Mouse (Mus musculus) layer of hippocampus, postnatal 14 days (tissue): Measurements from ENCODE around the gene Cyp2t4. TPM values are rescaled to one million over a fixed set of nuclear protein-coding genes. Genes with fewer than 3 reads are reported as not detected.

Experiments
- DNase-seq, 2 experiments: peaks; one replicate each; pipeline ENCODE4 v3.0.0; 2021 to 2022; ENCODE audit warnings: low spot score in 2 of 2, mixed read lengths in 1 of 2
- total RNA-seq, 2 experiments: library from RNA; stranded (reverse); gene quantifications; 2 replicates each; pipeline ENCODE4 v1.2.3; 2021

Gene Cyp2t4
- total RNA-seq, 2 experiments from 2014 or later: not detected

- peak; percentile 87 to 92 for DNase-seq
Measured at GRCm38 (mm10) chr7:27159882-27160281, 6.4 kb downstream of the Cyp2t4 start.

DNA sequence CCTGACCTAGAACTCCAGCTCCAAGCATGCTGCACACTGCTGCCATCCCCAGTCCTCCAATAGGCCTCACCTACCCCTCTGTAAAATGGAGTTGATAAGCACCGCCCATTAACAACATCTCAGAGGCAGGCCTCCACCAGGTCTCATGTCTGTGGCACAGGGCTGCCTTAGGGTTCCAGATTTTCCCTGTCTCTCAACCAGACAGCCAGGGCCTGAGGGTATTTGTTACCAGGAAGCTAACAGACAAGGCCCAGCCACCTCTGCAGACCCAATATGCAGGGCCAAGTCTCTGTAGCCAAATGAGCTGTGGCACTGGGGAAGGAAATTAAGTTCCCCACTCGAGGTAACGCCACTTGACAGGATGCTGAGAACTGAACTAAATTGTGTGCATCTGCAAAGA is 7.4 kb downstream of the Cyp2t4 start:
- DNase-seq: no peak

- no peak for DNase-seq
Measured at GRCm38 (mm10) chr7:27161744-27162143, 8.2 kb downstream of the Cyp2t4 start.

DNA sequence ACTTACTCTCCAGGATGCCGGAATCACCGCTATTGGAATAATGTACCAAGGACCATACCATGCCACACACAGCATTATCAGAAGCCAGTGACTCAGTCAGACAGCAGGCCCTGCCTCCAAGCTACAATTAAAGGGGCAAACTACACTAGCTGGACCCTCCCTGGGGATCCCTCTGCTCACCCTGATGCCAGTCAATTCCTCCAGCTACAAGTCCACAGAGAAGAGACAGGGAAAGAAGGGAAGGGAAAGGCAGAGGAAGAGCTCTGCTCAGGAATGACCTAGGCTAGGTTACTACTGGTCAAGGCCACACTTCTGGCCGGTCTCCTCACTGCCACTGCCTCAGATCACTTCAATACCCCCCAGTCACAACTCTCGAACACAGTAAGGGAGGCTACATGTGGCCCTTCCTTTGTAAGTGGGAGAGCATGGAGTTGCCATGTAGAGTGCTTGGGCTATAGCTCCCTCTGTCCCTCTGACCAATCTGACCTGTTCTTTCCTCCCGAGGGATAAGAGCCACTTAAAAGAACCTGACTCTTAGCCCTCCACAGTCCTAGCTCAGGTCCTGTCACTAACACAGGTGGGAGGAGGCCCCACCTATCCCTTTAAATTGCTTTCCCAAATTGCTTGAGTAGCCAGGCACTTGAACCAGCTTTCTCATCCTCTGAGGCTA is 9.4 kb downstream of the Cyp2t4 start:
- DNase-seq: no peak

DNA sequence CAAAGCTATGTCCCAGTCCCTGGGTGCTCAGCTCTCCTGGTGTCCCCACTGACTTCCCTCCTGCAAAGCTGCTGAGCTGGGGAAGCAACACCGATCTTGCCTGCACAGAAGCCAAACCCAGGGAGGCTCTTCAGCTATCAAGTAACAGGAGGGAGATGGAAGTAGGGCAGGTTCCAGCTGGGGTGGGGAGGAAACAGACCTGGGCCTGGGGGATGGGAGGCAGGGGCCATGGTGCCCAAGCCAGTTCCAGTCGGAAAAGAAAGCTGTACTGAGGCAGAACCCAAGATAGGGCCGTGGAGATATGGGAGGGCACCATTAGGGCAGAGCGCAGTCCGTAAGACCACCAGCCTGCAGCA is 9.9 kb downstream of the Cyp2t4 start:
- no peak for DNase-seq

GRCm38 (mm10) chr7:27164112-27164947 is 10.8 kb downstream of the Cyp2t4 start:
- no peak for DNase-seq

- DNase-seq: no peak
Measured at GRCm38 (mm10) chr7:27165007-27165655, 11.6 kb downstream of the Cyp2t4 start.

DNA sequence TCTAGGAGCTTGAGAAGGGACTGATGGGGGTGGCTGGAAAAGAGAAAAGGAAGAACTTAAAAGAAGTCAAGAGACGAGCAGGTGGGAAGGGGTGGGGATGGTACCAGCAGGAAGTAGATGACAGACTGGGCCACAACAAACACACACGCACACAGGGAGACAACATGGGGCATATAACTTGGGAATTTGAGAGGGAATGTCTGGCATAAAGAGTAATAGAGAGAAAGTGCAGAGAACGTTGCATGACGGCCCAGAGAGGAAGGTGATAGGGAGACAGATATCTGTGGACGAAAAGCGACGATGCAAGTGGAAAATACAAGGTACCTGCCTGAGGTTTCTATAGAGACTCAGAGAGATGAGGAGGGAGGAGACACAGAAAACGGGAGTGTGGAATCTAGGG is 12.2 kb downstream of the Cyp2t4 start:
- DNase-seq: no peak

- DNase-seq: peak; percentile 77 to 80
Measured at GRCm38 (mm10) chr7:27166229-27166613, 12.7 kb downstream of the Cyp2t4 start.

DNA sequence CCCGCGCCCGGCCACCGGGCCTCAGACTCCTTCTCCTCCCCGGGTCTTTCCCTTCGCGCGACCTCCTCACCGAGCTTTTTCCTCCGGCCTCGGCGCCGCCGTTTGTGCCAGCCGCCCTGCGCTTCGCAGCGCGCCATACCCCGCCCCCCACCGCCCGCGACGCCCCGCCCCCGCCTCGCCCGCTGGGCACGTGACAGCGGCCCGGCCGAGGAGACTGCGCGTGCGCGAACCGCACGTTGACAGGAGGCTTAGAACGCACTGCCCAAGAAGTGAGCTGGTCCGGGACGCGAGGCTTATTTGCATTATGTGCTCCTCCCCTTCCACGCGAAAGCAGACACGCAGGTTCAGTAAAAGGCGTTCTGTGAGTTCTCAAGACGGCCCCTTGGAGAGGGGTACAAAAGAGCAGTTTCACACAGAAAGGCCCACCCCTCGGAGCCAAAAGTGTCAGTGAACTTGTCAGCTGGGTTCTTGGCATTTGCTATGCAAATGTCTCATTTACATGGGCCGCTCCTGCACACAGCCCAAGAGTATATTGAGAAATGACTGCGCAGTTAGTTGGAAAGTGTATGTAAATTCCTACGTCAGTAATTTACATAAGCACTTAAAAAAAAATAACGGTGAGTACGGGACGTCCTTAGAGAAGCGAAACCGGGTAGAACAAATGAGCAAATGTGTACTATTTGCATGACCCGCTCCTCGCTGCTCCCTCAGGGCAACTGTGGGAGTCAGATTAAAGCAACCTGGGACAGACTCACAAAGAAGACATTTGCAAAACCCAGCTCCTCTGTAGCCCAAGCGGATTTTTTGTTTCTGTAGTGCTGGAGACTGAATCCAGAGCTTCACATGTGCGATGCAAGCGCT is 13.3 kb downstream of the Cyp2t4 start, which contains the start of gene Egln2:
Gene Egln2 (minus strand): TSS at position 189 of the 861 bp plus-strand sequence.
- peak; percentile 93 to 96 for DNase-seq

DNA sequence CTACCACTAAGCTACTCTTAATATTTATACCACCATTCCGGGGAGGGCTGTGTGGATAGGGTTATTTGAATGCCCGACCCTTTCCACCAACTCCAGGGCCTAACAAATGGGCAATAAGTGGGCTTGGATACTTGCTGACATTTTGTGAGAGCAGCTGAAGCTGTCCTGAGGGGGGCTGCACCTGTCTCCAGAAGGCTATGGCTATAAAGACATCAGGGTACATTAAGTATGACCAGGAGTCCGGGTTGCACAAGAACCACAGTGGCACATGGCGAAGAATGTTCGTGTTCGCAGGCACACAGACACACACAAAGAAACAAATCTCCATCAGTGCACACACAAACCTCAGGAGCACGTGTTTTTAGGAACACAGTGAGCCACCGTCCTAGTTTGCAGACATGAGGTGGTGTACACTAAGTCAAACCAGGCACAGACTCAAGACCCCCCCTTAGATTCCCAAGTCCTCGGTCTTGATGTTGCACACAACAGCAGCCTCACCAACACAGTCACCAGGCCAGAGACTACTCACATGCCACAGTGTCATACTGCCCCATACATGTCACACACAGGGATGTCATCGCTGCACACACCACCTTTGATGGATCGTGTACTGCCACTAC is 14.1 kb downstream of the Cyp2t4 start:
- DNase-seq: no peak

GRCm38 (mm10) chr7:27168371-27168770 is 14.9 kb downstream of the Cyp2t4 start:
- no peak for DNase-seq

- DNase-seq: no peak
Measured at GRCm38 (mm10) chr7:27170981-27171380, 17.5 kb downstream of the Cyp2t4 start.

DNA sequence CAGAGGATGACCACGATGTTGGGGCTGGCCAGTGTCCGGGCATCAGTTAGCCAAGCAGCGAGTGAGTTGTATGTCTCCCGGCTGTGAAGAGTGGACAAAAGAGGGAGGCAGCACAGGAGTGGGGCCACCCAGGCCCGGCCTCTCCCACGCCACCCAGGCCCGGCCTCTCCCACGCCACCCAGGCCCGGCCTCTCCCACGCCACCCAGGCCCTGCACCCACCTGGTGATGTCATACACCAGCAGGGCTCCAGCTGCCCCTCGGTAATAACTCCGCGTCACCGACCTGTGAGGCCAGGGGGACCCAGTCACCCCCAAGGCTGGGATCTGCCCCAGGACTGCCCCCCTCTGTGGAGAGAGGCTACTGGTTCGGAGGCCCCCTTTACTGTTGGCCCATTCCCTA is 21.0 kb downstream of the Cyp2t4 start:
- DNase-seq: no peak

DNA sequence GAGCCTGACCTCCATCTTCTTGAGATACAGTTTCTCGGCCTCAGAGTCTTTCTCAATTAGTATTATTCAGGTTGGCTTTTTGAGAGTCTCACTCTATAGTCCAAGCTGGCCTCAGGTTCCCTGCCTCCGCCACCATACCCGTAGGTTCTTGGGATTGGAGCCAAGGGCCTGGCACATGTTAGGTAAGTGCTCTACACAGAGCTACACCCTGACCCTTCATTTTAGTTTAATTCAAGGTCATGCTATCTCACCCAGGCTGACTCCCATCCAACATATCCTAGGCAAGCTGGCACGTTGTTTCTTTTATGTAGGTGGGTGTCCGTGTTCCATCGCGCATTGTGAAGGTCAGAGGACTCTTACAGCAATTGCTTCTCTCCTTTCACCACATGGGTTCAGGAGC is 21.4 kb downstream of the Cyp2t4 start:
- no peak for DNase-seq

DNA sequence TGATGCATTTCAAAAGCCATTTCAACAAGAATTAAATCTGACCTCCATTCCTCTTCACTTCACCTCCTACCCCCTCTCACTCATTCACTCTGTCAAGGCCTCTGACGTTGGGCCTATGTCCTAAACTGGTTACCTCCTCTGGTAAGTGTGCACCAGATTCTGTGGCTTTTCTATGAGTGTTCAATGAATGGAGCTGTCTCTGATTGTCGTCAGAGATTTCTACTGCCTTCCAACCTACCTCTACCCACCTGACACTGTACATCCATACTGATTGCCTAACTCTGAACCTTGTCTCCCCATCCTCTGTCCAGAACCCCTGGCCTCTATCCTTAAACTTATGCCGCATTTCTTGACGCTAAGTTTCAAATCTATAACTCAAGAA is 24.4 kb downstream of the Cyp2t4 start:
- no peak for DNase-seq

DNA sequence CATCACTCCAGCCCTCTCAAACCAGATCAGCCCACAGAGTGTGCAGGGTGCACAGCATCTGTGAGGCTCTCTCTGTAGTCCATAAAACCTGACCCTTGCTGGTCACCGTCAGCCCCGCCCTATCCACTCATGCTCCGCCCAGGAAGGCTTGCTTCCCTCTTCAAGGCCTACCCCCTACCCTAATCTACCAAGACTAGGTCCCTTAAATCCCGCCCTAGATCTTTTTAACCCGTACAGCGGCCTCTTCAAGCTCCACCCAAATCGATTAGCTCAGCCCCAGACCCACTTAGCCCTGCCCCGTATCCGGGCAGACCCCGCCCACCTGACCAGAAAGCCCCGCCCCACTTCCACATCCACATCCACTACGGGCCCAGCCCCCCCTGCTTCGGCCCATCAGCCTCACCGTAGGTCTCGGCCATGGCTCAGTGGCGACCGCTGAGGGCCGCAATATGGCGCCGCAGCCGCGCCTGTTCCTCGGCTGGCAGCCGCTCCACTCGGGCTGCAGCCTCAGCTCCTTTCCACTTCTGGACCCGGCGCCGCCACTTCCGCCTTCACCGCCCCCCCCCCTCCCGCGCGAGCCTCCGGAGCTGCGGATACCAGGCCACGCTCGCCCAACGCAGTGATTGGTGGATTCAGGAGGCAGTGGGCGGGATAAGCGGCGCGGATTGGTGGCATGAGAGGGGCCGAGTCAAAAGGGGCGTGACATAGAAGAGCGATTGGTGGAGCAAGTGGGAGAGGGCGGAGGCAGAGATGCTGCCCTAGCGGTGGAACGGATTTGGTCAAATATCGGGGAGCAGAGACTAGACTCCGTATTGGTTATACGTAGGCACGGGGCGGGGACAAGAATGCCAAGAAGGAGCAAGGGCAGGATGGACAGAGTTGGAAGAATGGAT is 25.1 kb downstream of the Cyp2t4 start, which contains the start of gene Rab4b:
Gene Rab4b (minus strand): TSS at position 573 of the 893 bp plus-strand sequence.
- DNase-seq: peak; percentile 100

GRCm38 (mm10) chr7:27179217-27179918 is 25.9 kb downstream of the Cyp2t4 start:
- DNase-seq: no peak

DNA sequence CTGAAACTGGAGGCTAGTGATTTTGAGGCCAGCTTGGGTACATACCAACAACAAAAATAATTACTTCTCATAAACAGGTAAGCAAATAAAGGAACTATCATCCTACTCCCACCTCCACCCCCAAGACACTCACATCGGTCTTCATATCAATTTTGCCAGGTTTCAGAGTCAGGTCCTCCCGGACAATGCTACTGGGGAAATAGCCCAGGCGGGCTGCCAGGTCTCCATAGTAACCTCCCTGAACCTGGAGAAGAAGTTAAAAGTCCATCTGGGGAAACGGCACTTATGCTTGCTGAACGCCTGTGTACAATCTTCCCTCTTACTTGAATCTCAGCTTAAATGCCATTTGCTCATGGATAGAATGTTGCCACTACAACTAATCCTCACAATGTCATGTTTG is 26.5 kb downstream of the Cyp2t4 start:
- DNase-seq: no peak
